Mouse (Mus musculus): ENCODE results near the gene Tcf25. TPM values are rescaled to one million over a fixed set of nuclear protein-coding genes. Genes with fewer than 3 reads are reported as not detected.
"Not testable (repeated sequence)": the region's sequence is repeated elsewhere in the genome, so short reads cannot be mapped to it uniquely, and the experiment has no call there.

Tcf25 gene
- total RNA-seq, 2 experiments from 2014 or later: 487 TPM

DNA sequence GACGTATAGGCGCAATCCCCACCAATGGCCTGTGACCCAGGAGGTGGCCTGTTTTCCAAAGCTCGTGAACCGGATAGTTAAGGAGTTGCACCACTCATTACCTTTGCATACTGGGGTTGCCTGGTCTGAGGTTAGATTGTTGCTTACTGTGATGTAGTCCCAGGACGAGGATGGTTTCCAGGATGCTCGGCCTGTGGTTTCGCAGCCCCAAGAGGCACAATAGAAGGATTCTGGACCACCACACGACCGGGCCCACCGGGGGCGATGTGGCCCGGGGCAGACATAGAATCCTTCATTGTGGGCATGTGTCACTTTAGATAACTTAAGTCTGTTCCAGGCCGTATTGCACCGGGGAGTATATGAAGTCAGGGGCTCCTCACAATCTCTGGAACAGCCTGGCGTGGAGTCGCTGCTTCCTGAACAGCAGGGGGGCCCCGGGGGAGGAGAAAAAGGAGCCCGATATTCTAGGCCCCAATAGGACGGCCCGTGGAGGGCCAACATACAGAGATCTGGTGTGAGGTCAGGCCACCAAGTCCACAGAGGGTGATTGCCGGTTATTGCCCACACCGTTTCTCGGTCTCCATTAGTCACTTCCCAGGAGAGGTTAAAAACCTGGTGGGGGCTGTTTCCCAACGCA, 54.2 kb downstream of the Tcf25 start:
- no peak for DNase-seq (ENCODE audit: low spot score in 2 of 2)

DNA sequence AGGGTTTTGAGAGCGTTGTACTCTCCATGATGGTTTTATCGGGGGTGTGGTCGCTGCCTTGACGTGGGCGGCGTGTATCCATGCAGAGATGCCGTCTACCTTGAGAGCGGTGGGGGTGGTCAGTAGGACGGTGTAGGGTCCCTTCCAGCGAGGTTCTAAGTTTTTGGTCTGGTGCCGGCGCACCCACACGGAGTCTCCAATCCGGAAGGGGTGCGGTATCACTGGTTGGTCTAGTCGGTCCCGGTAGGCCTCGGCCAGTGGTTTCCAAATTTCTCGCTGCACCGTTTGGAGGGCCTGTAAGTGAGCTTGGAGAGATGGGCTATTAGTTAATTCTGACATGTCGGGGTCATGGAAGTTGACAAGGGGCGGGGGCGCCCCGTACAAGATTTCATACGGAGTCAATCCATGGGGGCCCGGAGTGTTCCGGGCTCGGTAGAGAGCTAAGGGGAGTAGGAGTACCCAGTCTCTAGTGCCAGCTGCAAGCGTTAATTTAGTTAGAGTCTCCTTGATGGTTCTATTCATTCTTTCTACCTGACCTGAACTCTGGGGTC, 54.9 kb downstream of the Tcf25 start:
- no peak for DNase-seq (ENCODE audit: low spot score in 2 of 2)

DNA sequence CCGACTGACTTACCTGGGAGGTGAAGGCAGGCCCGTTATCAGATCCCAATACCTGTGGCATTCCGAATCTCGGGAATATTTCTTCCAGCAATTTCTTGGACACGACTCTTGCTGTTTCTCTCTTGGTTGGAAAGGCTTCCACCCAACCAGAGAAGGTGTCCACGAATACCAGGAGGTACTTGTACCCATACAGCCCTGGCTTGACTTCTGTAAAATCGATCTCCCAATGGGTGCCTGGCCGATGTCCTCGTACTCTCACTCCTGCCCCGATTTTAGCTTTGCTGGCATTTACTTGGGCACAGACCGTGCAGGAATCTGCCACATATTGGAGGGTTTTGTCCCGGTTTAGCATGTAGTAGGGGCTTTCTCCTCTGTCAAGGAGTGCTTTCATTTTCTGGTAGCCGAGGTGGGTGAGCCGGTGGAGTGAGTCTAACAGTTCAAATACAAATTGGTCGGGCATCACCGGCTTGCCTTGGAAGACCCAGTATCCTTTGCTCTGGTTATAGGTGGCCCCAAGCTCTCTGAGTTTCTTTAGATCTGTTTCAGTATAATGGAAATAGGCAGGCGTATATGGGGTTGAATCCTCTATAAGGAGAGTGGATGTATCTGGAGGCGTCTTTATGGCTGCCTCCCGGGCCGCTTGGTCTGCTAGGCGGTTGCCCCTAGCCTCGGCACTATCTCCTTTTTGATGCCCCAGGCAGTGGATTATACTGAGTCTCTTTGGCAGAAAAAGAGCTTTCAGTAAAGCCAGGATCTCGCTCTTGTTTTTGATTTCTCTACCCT, 55.6 kb downstream of the Tcf25 start:
- no peak for DNase-seq (ENCODE audit: low spot score in 2 of 2)

DNA sequence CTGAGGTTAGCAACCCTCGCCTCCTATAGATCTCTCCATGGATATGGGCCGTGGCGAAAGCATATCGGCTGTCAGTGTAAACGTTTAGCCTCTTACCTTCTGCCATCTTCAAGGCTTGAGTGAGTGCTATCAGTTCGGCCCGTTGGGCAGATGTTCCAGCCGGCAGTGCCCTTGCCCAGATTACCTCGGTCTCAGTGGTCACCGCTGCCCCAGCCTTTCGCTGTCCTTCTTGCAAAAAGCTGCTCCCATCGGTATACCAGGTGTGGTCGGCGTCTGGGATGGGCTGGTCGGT, 56.1 kb downstream of the Tcf25 start:
- DNase-seq (ENCODE audit: low spot score in 2 of 2): not testable (repeated sequence)

DNA sequence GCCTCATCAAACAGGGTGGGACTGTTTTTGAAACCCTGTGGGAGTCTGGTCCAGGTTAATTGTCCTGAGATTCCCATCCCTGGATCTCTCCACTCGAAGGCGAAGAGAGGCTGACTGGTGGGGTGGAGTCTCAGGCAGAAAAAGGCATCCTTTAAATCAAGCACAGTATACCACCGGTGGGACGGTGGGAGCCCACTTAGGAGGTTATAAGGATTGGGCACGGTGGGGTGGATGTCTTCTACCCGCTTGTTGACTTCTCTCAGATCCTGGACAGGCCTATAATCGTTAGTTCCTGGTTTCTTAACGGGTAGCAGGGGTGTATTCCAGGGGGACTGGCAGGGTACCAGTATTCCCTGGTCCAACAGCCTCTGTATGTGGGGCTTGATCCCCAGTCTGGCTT, 57.4 kb downstream of the Tcf25 start:
- DNase-seq (ENCODE audit: low spot score in 2 of 2): not testable (repeated sequence)

DNA sequence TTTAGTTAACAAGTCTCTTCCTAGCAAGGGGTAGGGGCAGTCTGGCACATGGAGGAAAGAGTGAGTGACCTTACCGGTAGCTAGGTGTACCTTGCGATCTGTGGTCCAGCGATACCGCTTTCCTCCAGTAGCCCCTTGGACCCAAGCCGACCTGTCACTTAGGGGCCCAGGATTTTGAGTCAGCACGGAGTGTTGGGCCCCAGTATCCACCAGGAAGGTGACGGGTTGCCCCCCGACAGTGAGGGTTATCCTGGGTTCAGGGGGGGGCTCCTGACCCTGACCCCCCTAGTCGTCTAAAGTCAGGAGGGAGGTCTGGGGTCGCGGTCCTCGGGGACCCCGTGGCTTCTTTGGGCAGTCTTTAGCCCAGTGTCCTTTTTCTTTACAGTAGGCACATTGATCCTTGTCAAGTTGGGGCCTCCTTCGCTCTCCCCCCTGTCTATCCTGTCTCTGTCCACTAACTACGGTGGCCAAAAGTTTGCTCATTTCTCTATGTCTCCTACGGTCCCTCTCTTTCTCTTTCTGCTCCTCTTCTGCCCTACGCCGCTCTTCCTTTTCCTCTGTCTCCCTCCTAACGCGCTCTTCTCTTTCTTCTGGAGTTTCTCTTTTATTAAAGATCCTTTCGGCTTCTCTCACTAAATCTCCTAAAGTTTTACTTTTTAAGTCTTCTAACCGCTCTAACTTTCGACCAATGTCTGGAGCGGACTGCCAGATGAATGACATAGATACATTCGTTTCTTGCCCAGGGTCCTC, 58.2 kb downstream of the Tcf25 start:
- DNase-seq (ENCODE audit: low spot score in 2 of 2): no peak

DNA sequence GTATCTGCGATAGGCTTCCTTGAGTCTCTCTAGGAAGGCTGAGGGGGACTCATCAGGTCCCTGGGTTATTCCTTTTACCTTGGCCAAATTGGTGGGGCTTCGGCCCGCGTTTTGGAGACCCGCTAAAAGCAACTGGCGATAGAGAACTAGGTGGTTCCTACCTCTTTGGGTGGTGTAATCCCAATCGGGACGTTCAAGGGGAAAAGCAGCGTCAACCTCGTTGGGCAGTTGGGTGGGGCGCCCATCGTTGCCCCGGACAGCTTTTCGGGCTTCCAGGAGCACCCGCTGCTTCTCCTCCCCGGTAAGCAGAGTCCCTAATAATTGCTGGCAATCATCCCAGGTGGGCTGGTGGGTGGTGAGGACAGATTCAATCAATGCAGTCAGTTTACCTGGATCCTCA, 58.8 kb downstream of the Tcf25 start:
- DNase-seq (ENCODE audit: low spot score in 2 of 2): no peak

DNA sequence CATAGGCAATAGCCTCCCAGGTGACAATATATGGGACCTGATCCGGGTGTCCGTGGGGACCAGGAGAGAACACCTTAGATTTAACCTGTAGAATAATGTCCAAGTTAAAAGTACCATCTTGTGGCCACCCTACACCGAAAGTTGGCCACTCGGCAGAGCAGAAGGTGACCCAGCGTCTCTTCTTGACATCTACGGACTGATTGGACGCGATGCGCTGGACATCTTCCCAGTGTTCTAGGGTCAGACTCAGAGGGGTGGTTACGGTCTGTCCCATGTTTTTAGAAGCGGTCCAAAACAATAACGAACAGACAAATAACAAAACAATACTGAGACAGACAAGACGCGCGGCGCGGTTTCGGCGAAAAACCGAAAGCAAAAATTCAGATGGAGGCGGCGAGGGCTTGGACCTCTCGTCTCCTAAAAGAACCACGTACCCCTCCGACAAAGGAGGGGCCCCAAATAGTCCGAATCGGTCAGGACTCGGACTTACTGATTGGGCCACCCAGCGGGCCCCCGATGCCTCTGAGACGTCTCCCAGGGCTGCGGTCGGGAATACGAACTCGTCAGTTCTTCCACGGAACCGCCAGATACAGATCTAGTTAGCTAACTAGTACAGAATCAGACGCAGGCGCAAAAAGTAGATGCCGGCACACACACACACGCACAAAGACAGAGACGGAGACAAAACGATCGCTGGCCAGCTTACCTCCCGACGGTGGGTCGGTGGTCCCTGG, 59.9 kb downstream of the Tcf25 start:
- DNase-seq (ENCODE audit: low spot score in 2 of 2): not testable (repeated sequence)

DNA sequence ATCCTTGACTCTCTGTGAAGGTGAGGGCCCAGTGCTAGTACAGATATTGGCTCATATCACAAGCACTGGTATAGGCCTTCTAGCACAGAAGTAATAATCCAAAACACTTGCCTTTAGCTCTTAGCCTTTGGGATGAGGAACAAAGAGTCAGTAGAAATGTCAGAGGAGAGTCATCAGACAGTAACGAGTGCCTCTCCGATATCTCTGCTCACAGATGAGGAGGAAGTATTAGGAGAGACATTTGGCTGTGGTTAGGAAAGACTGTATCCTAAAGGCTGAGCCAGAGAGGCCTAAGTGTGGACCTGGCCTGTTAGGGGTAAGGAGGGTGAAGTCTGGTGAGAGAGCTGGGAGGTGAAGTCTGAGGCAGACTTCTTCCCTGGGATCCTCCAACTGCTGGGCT, 68.2 kb downstream of the Tcf25 start:
- DNase-seq (ENCODE audit: low spot score in 2 of 2): no peak

DNA sequence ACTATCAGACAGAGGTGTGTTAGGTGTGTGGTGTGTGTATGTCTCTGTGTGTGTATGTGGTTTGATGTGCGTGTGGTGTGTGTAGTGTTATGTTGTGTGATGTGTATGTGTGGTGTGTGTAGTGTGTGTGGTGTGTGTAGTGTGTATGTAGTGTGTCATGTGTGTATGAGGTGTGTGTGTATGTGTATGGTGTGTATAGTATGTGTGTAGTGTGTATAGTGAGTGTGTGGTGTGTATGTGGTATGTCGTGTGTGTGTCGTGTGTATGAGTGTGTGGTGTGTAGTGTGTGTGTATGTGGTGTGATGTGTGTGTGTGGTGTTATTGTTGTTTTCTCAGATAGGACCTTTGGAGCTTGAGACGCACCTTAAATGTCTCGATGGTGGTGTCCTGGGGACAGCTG, 68.8 kb downstream of the Tcf25 start:
- DNase-seq (ENCODE audit: low spot score in 2 of 2): no peak

DNA sequence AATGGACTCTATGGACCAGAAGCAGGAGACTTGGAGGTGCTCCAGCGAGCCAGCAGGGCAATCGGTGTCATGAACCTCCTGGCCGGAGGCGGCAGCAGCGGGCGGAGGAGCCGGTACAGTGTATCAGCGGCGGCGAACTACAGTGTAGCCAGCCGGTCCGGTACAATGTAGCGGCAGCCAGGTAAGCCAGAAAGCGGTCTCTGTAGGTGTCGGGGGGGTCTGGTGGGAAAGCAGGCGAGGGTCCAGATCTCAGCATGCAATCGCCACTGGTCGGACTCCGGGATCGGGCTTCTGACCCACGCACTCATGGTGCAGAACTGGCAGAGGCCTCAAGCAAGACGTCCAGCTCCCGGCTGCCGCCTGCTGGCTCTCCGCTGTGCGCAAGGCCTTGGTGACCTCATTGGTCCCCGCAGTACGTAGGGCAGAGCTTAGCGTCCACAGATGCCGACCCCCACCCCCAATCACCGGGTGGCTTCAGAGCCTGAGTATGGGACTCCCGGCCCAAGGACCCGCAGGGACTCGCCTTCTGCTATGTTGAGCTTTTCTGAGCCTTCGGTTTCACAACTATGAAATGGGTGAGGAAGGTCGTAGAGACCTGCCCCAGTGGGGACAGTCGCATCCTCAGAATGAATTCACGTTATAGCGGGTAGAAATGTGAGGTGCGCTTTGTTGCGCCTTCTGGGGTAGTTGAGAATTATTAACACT, 69.5 kb downstream of the Tcf25 start:
- peak; percentile 85 to 95 for DNase-seq (ENCODE audit: low spot score in 2 of 2)

DNA sequence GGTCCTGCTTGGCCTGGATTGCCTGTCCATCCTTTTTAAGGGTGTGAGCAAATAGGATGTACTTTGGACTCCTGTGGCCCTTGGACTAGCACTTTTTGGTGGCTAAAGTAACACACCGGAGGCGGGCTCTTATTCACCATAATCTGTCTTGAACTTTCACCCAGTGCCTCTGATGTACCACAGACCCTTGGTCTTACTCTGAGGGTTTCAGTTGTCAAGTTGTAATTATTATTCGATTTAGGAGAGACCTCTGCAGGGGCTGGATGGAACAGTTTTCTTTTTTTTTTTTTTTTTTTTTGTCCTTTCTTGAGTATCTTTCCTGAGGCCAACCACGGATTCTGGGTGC, 70.0 kb downstream of the Tcf25 start:
- no peak for DNase-seq (ENCODE audit: low spot score in 2 of 2)

DNA sequence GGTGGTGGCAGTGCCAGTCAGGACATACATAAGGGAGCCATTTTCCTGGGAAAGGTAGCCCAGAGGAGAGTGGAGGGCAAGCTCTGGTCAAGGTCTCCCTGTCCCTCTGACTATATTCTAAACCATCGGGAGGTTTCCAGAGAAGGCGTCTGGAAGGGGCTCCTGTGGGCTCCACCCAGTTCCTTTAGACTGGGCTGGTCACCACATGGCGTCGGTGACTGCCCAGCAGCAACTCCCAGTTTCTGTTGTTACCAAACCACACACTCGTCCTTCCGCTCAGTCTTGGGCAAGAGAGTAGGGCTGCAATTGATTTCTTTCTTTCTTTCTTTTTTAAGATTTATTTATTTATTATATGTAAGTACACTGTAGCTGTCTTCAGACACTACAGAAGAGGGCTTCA, 70.6 kb downstream of the Tcf25 start:
- no peak for DNase-seq (ENCODE audit: low spot score in 2 of 2)

DNA sequence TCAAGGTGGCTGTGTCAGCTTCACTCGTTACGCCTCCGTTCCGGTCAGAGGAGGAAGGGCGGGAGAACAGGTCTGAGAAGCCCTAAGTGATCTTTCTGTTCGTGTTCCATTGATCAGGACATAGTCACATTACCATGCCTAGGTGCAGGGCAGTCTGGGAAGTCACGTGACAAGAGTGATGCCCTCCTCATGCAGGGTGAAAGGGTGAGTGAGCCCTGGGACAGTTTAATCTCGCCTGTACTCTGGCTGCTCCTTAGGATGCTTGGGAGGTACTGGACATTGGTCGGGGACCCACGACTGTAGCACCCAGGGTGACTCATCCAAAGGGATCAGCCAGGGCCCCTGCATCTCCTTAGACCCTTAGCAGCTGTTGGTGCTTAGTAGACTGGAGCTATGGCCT, 72.4 kb downstream of the Tcf25 start:
- no peak for DNase-seq (ENCODE audit: low spot score in 2 of 2)

DNA sequence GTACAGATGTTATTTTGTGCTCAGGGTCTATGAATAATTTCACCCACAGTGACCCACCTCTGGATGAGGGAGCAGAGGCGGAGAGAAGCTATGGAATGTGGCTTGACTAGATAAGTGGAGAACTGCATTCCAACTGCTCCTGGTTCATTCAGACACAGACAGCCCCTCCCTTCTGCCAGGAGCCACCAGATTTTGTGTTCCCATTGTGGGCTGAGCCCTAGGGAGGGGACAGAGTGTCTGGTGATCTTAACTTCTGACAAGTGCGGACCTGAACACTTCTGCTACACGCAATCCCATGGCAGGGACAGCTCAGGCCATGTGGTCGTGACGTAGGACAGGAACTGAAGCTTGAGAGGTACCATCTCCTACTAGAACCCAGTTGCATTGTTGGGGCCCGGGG, 73.2 kb downstream of the Tcf25 start:
- no peak for DNase-seq (ENCODE audit: low spot score in 2 of 2)

DNA sequence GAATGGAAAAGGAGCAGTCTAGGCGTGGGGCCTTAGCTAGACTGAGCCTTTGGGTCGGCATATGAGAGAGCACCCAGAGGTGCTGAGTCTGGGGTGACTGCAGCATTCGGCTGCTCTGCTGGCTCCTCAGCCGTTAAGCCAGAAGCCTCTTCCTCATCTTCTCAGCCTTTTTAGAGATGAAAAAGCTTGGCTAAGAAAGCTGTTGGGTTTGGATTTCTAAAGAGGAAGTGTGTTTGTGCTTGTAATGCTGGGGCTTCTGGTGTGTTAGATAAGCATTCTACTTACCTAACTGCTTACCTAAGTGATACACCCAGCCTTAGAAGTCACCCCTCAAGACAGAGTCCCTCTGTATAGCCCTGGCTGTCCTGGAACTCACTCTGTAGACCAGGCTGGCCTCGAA, 77.2 kb downstream of the Tcf25 start:
- no peak for DNase-seq (ENCODE audit: low spot score in 2 of 2)

DNA sequence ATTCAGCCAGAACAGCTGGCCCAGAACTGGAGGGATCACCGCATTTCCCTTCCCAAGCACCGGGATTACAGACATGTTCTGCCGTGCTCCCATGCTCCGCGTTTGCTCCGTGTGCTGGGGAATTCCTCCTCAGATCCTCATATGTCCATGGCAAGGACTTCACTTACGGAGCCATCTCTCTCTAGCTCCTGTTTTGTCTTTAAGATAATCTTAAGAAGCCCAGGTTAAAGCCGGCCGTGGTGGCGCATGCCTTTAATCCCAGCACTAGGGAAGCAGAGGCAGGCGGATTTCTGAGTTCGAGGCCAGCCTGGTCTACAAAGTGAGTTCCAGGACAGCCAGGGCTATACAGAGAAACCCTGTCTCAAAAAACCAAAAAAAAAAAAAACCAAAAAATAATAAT, 78.2 kb downstream of the Tcf25 start:
- not testable (repeated sequence) for DNase-seq (ENCODE audit: low spot score in 2 of 2)

DNA sequence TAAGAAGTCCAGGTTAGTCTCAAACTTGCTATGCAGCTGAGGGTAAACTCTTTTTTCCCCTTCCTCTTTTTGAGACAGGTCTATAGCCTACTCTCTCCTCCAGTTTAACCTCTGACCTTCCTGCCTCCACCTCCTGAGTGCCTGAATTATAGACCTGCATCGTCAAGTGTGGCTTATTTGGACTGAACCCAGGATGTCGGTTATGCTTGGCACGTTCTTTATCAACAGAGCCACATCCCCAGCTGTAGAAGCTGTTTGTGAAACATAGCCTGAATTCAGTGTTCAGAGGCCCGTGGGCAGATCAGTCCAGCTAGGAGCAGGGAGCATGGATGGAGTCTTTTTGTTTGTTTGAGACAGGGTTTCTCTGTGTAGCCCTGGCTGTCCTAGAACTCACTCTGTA, 78.6 kb downstream of the Tcf25 start:
- no peak for DNase-seq (ENCODE audit: low spot score in 2 of 2)

DNA sequence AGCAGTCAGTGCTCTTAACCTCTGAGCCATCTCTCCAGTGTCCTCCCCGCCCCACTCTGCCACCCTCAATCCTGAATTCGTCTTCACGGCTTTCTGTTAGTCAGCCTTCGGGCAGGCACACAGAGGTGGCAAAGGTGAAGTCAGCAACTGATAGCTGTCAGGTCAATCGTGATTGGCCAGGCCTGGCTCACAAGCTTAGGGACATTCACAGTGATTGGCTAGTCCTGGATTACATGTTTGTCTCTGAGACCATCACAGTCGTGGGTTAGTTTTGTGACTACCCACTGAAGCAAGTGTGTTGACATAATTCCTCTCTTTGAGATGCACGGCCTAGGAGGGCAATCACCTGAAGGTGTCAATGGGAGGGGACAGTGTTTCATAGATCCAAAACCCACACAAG, 79.7 kb downstream of the Tcf25 start:
- no peak for DNase-seq (ENCODE audit: low spot score in 2 of 2)
